Mouse (Mus musculus) CH12.LX (cell line): ENCODE measurements at regions not wholly inside any gene's neighbourhood (a gene's known extent, or its start where the extent isn't known, plus 50 kb on each side); places are given as distances from the start of the nearest gene placed in this dataset.

Experiments
- DNase-seq: peaks from one replicate; pipeline ENCODE4 v3.0.0-alpha.2; 2013; ENCODE audit errors: extremely low read depth
- H3K27ac ChIP-seq: 2 replicates; pipeline ENCODE4 v1.5.1; 2012; ENCODE audit warnings: low read depth, mild to moderate bottlenecking, control low read depth, moderate library complexity; ENCODE audit not compliant: insufficient read depth
- H3K27me3 ChIP-seq: replicated peaks from 2 replicates; pipeline ENCODE3; 2012; ENCODE audit warnings: inconsistent platforms
- H3K36me3 ChIP-seq, 2 experiments: replicated peaks in 1 of 2; 2 replicates each; pipeline versions ENCODE3 to v1.6.1; 2012; ENCODE audit warnings: inconsistent platforms in 1 of 2, low read length in 1 of 2, mild to moderate bottlenecking in 1 of 2, mixed read lengths in 1 of 2, moderate library complexity in 1 of 2; ENCODE audit not compliant: control insufficient read depth in 1 of 2, insufficient read depth in 1 of 2
- H3K4me1 ChIP-seq, 2 experiments: 2 replicates each; pipeline ENCODE4 v1.6.1; 2012; ENCODE audit warnings: inconsistent platforms in 1 of 2, moderate library complexity in 1 of 2; ENCODE audit not compliant: insufficient read depth in 2 of 2, control insufficient read depth in 1 of 2
- H3K4me2 ChIP-seq: 2 replicates; pipeline ENCODE4 v1.6.1; 2012; ENCODE audit warnings: low read depth, mild to moderate bottlenecking, control low read depth; ENCODE audit not compliant: poor library complexity, insufficient read depth, severe bottlenecking
- H3K4me3 ChIP-seq, 3 experiments: fragments of 150-350 bp in 1 of 3; sonication (generic) in 1 of 3; replicated peaks in 1 of 3; 2 replicates each; pipeline versions ENCODE3 to v1.5.1; 2011 to 2012; ENCODE audit warnings: low read depth in 2 of 3, low read length in 2 of 3, mild to moderate bottlenecking in 2 of 3, moderate library complexity in 2 of 3, control low read depth in 1 of 3, improper control_type of control experiment in 1 of 3, inconsistent platforms in 1 of 3, mixed read lengths in 1 of 3; ENCODE audit not compliant: poor library complexity in 1 of 3
- H3K79me2 ChIP-seq: replicated peaks from 2 replicates; pipeline ENCODE4 v1.6.1; 2012; ENCODE audit warnings: mild to moderate bottlenecking, moderate library complexity; ENCODE audit not compliant: control insufficient read depth, poor library complexity, insufficient read depth, severe bottlenecking; ENCODE audit errors: extremely low read depth
- H3K9ac ChIP-seq: 2 replicates; pipeline ENCODE4 v1.6.1; 2012; ENCODE audit warnings: low read depth, mild to moderate bottlenecking, control low read depth, moderate library complexity; ENCODE audit not compliant: insufficient read depth
- H3K9me3 ChIP-seq: replicated peaks from 2 replicates; pipeline ENCODE3; 2012; ENCODE audit warnings: low read length, inconsistent platforms, mixed read lengths
- CTCF ChIP-seq, 2 experiments: IDR thresholded peaks in 1 of 2; conservative IDR thresholded peaks in 1 of 2; 2 replicates each; pipeline ENCODE4 v1.5.1; 2011 to 2012; ENCODE audit warnings: low read depth in 2 of 2, low read length in 2 of 2, improper control_type of control experiment in 1 of 2, inconsistent platforms in 1 of 2, mild to moderate bottlenecking in 1 of 2, moderate library complexity in 1 of 2
- E2F4 ChIP-seq: IDR thresholded peaks from 2 replicates; pipeline ENCODE4 v1.6.1; 2011; ENCODE audit warnings: low read depth, low read length, improper control_type of control experiment; ENCODE audit not compliant: insufficient replicate concordance
- IRF4 ChIP-seq: IDR thresholded peaks from 2 replicates; pipeline ENCODE4 v1.6.1; 2014; ENCODE audit warnings: low read depth, mild to moderate bottlenecking, inconsistent platforms, low read length, improper control_type of control experiment
- MAX ChIP-seq: IDR thresholded peaks from 2 replicates; pipeline ENCODE4 v1.6.1; 2011; ENCODE audit warnings: low read length, improper control_type of control experiment
- MAZ ChIP-seq: IDR thresholded peaks from 2 replicates; pipeline ENCODE4 v1.6.1; 2012; ENCODE audit warnings: low read depth, mild to moderate bottlenecking, inconsistent platforms, low read length, improper control_type of control experiment, moderate library complexity
- MEF2A ChIP-seq: IDR thresholded peaks from 2 replicates; pipeline ENCODE4 v1.6.1; 2014; ENCODE audit warnings: low read depth, mild to moderate bottlenecking, inconsistent platforms, low read length, improper control_type of control experiment, borderline replicate concordance
- MYC ChIP-seq: IDR thresholded peaks from 2 replicates; pipeline ENCODE4 v1.6.1; 2011; ENCODE audit warnings: low read depth, mild to moderate bottlenecking, improper control_type of control experiment, low read length
- POLR2AphosphoS2 ChIP-seq: IDR thresholded peaks from 2 replicates; pipeline ENCODE4 v1.6.1; 2011; ENCODE audit warnings: low read depth, low read length, improper control_type of control experiment
- RAD21 ChIP-seq: IDR thresholded peaks from 2 replicates; pipeline ENCODE4 v1.6.1; 2011; ENCODE audit warnings: low read depth, mild to moderate bottlenecking, low read length, improper control_type of control experiment, moderate library complexity
- SMC3 ChIP-seq: IDR thresholded peaks from 2 replicates; pipeline ENCODE4 v1.6.1; 2011; ENCODE audit warnings: low read depth, low read length, improper control_type of control experiment
- ZNF384 ChIP-seq: IDR thresholded peaks from 2 replicates; pipeline ENCODE4 v1.6.1; 2012; ENCODE audit warnings: low read depth, low read length, improper control_type of control experiment, inconsistent platforms
- dilution Hi-C: fragments of 300-500 bp; cut with MboI; formaldehyde crosslinking; loops from 2 replicates; pipeline ENCODE4 v1.14.3; 2020; ENCODE audit warnings: low sequenced_read_pairs; ENCODE audit not compliant: extremely low pct_unique_long_range_greater_than_20kb, extremely low pct_ligation_motif_present
- in situ Hi-C: fragments of 300-500 bp; cut with MboI; formaldehyde crosslinking; loops from 3 replicates; pipeline ENCODE4 v1.14.3; 2019; ENCODE audit warnings: low sequenced_read_pairs, low pct_ligation_motif_present, low pct_unique_long_range_greater_than_20kb, mixed read lengths

DNA sequence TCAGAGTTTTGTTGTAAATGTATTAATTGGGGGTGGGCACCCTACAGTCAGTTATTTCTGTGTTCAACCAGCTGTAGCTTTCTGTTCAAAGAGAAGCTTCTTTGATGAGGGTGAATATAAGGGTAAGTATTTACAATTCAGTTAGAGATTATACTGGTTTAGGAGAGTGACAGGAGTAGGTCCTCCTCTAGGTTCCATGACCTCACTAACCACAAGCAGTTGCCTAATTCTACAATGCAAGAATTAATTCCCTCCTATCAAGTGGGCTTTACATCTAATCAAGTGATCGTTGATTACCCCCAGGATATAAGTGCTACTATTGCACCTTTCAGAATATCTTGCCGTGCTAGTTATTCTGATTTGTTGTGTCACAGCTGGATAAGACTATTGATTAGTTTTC lies 101.1 kb upstream of the Pbdc1 start:
- Histone ChIP-seq H3K36me3 (no peaks in the 10 kb centered on the region), H3K4me3 (no peak overlapping the region), H3K4me2 (no peak overlapping the region), H3K9me3 (no peaks in the 10 kb centered on the region), H3K79me2 (no peaks in the 10 kb centered on the region), H3K4me1 (no peaks in the 10 kb centered on the region), H3K9ac (no peak overlapping the region), H3K27ac (no peak overlapping the region), H3K27me3 (no peaks in the 10 kb centered on the region)
- in situ Hi-C loops (no loop called here), dilution Hi-C loops (no loop called here)
- DNase-seq = no peak
- TF ChIP-seq IRF4 = no peak
- no peak for TF ChIP-seq E2F4

DNA sequence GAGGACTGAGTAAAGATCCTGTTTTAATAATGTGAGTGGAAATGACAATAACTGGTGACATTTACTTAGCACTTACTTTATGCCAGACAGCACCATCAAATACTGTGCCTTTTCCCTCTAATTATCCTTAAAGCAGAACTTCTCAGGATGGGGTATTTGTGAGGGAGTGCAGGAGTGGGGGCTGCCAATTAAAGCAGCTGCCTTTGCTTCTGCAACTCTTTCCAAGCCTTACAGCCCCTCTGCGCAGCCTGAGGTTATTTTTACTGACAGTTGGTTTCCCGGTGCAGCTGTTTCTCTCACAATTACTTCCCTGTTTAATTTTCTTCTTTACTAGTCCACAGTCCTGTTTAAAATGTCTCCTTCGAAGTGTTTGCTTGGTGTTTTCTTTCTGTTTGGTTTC lies 76.3 kb upstream of the Pbdc1 start:
- dilution Hi-C loops = no loop called here
- no peak for DNase-seq
- H3K79me2 ChIP-seq = no peaks in the 10 kb centered on the region
- no peak overlapping the region for H3K4me2 ChIP-seq
- H3K4me1 ChIP-seq = peaks cover 0 to 12% of the 10 kb centered on the region in 2 experiments; a peak in 2 of 4 replicates
- H3K36me3 ChIP-seq = no peaks in the 10 kb centered on the region
- H3K4me3 ChIP-seq = no peak overlapping the region
- in situ Hi-C loops = no loop called here
- H3K27me3 ChIP-seq = no peaks in the 10 kb centered on the region
- H3K27ac ChIP-seq = no peak overlapping the region
- H3K9me3 ChIP-seq = no peaks in the 10 kb centered on the region
- TF ChIP-seq MAZ = no peak
- TF ChIP-seq MAX = no peak
- TF ChIP-seq ZNF384 = no peak
- no peak for TF ChIP-seq MYC
- peak; percentile 14; the same call in 1 of the 2 replicates for TF ChIP-seq MEF2A
- H3K9ac ChIP-seq = no peak overlapping the region

DNA sequence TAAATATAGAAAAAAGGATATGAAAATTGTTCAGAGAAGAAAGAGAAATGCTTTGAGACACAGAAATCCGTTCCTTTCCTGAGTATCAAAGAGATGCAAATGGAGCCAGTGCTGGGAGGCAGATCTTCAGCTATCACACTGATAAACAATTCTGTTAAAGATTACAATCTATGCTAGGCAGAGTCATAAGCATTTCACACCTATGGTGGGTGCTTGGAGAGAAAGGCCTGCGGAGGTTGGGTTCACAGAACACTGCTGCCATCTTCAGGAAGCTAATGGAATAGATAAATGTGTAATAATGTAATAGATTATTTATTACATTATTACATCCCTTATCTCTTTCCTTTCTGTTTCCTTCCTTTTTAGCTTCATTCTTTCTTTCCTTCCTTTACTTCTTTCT lies 73.1 kb upstream of the Pbdc1 start:
- Histone ChIP-seq H3K36me3 (no peaks in the 10 kb centered on the region), H3K27ac (no peak overlapping the region), H3K9ac (no peak overlapping the region), H3K4me2 (no peak overlapping the region), H3K79me2 (no peaks in the 10 kb centered on the region), H3K4me3 (no peak overlapping the region), H3K4me1 (peaks cover 0 to 10% of the 10 kb centered on the region in 2 experiments; a peak in 2 of 4 replicates), H3K9me3 (no peaks in the 10 kb centered on the region), H3K27me3 (no peaks in the 10 kb centered on the region)
- TF ChIP-seq SMC3 (peak; percentile 52), POLR2AphosphoS2 (no peak), RAD21 (peak; percentile 82), CTCF (conservative IDR thresholded peaks at IDR 0.05 in 1 of 2, IDR thresholded peaks at IDR 0.05 in 1 of 2; ENCODE audit: low read depth in 2 of 2, low read length in 2 of 2) (peak in 1 of 2 experiments; percentile 68; a peak in 2 of 4 replicates)
- in situ Hi-C loops = no loop called here
- dilution Hi-C loops = no loop called here
- no peak for DNase-seq
